Mouse (Mus musculus) MEL (cell line): ENCODE measurements around the gene Specc1l. TPM values are rescaled to one million over a fixed set of nuclear protein-coding genes. Genes with fewer than 3 reads are reported as not detected.

Experiments used
- DNase-seq: peaks from one replicate; pipeline ENCODE4 v3.0.0; 2011; ENCODE audit warnings: low read depth, low spot score
- H3K27ac ChIP-seq: 2 replicates; pipeline ENCODE4 v1.5.1; 2012; ENCODE audit warnings: low read depth, mild to moderate bottlenecking, control low read depth, low read length, moderate library complexity; ENCODE audit not compliant: control insufficient read depth
- H3K27me3 ChIP-seq, 2 experiments: fragments of 150-350 bp in 1 of 2; sonication (generic) in 1 of 2; 2 replicates each; pipeline ENCODE4 v1.6.1; 2012; ENCODE audit warnings: low read length in 2 of 2, mild to moderate bottlenecking in 2 of 2, improper control_type of control experiment in 1 of 2, moderate library complexity in 1 of 2; ENCODE audit not compliant: insufficient read depth in 2 of 2, control insufficient read depth in 1 of 2
- H3K36me3 ChIP-seq, 2 experiments: 2 replicates each; pipeline ENCODE4 v1.6.1; 2012 to 2014; ENCODE audit warnings: low read length in 2 of 2, improper control_type of control experiment in 1 of 2, inconsistent platforms in 1 of 2, mild to moderate bottlenecking in 1 of 2; ENCODE audit not compliant: insufficient read depth in 2 of 2, control insufficient read depth in 1 of 2
- H3K4me1 ChIP-seq, 2 experiments: fragments of 150-350 bp in 1 of 2; sonication (generic) in 1 of 2; 2 replicates each; pipeline ENCODE4 v1.6.1; 2012; ENCODE audit warnings: low read length in 2 of 2, improper control_type of control experiment in 1 of 2, mild to moderate bottlenecking in 1 of 2; ENCODE audit not compliant: insufficient read depth in 2 of 2, control insufficient read depth in 1 of 2
- H3K4me3 ChIP-seq, 2 experiments: fragments of 150-350 bp in 1 of 2; sonication (generic) in 1 of 2; 2 replicates each; pipeline ENCODE4 v1.5.1; 2012; ENCODE audit warnings: low read depth in 2 of 2, low read length in 2 of 2, mild to moderate bottlenecking in 2 of 2, moderate library complexity in 2 of 2, control low read depth in 1 of 2, improper control_type of control experiment in 1 of 2; ENCODE audit not compliant: control insufficient read depth in 1 of 2, insufficient read depth in 1 of 2
- H3K79me2 ChIP-seq: 2 replicates; pipeline ENCODE4 v1.6.1; 2012; ENCODE audit warnings: mild to moderate bottlenecking, low read length, moderate library complexity; ENCODE audit not compliant: control insufficient read depth, poor library complexity, insufficient read depth
- H3K9ac ChIP-seq: 2 replicates; pipeline ENCODE4 v1.6.1; 2012; ENCODE audit warnings: low read depth, mild to moderate bottlenecking, control low read depth, low read length, moderate library complexity; ENCODE audit not compliant: control insufficient read depth, poor library complexity, severe bottlenecking
- H3K9me3 ChIP-seq: fragments of 150-350 bp; sonication (generic); replicated peaks from 2 replicates; pipeline ENCODE4 v1.6.1; 2012; ENCODE audit warnings: mild to moderate bottlenecking, low read length, improper control_type of control experiment, moderate library complexity; ENCODE audit not compliant: insufficient read depth
- BHLHE40 ChIP-seq: IDR thresholded peaks from 2 replicates; pipeline ENCODE4 v1.6.1; 2012; ENCODE audit warnings: low read depth, mild to moderate bottlenecking, inconsistent platforms, low read length, improper control_type of control experiment, borderline replicate concordance
- CHD1 ChIP-seq: IDR thresholded peaks from 2 replicates; pipeline ENCODE4 v1.6.1; 2012; ENCODE audit warnings: low read depth, mild to moderate bottlenecking, inconsistent platforms, low read length, improper control_type of control experiment
- CHD2 ChIP-seq: IDR thresholded peaks from 2 replicates; pipeline ENCODE4 v1.6.1; 2011; ENCODE audit warnings: low read length, improper control_type of control experiment
- E2F4 ChIP-seq: IDR thresholded peaks from 2 replicates; pipeline ENCODE4 v1.6.1; 2011; ENCODE audit warnings: low read depth, low read length, improper control_type of control experiment, borderline replicate concordance
- ELF1 ChIP-seq: IDR thresholded peaks from 2 replicates; pipeline ENCODE4 v1.6.1; 2014; ENCODE audit warnings: low read depth, mild to moderate bottlenecking, inconsistent platforms, low read length, improper control_type of control experiment, moderate library complexity
- EP300 ChIP-seq, 2 experiments: IDR thresholded peaks; 2 replicates each; pipeline ENCODE4 v1.6.1; 2011; ENCODE audit warnings: improper control_type of control experiment in 2 of 2, low read length in 2 of 2, low read depth in 1 of 2, mild to moderate bottlenecking in 1 of 2
- ETS1 ChIP-seq: IDR thresholded peaks from 2 replicates; pipeline ENCODE4 v1.6.1; 2012; ENCODE audit warnings: low read depth, mild to moderate bottlenecking, inconsistent platforms, low read length, improper control_type of control experiment, moderate library complexity
- GABPA ChIP-seq: IDR thresholded peaks from 2 replicates; pipeline ENCODE4 v1.6.1; 2012; ENCODE audit warnings: low read depth, mild to moderate bottlenecking, inconsistent platforms, low read length, improper control_type of control experiment, moderate library complexity
- GATA1 ChIP-seq: IDR thresholded peaks from 2 replicates; pipeline ENCODE4 v1.6.1; 2011; ENCODE audit warnings: low read depth, low read length, improper control_type of control experiment
- HCFC1 ChIP-seq: IDR thresholded peaks from 2 replicates; pipeline ENCODE4 v1.6.1; 2012; ENCODE audit warnings: low read depth, mild to moderate bottlenecking, inconsistent platforms, low read length, improper control_type of control experiment, moderate library complexity
- JUND ChIP-seq: IDR thresholded peaks from 2 replicates; pipeline ENCODE4 v1.6.1; 2011; ENCODE audit warnings: low read depth, mild to moderate bottlenecking, improper control_type of control experiment, low read length
- KAT2A ChIP-seq: conservative IDR thresholded peaks from 2 replicates; pipeline ENCODE4 v1.6.1; 2012; ENCODE audit warnings: low read depth, low read length, improper control_type of control experiment, inconsistent platforms
- MAFK ChIP-seq: IDR thresholded peaks from 2 replicates; pipeline ENCODE4 v1.6.1; 2011; ENCODE audit warnings: low read depth, mild to moderate bottlenecking, low read length, improper control_type of control experiment, borderline replicate concordance
- MAX ChIP-seq: IDR thresholded peaks from 2 replicates; pipeline ENCODE4 v1.6.1; 2011; ENCODE audit warnings: low read length, improper control_type of control experiment
- MAZ ChIP-seq: IDR thresholded peaks from 2 replicates; pipeline ENCODE4 v1.6.1; 2012; ENCODE audit warnings: low read depth, mild to moderate bottlenecking, inconsistent platforms, low read length, improper control_type of control experiment
- MEF2A ChIP-seq: IDR thresholded peaks from 2 replicates; pipeline ENCODE4 v1.6.1; 2014; ENCODE audit warnings: low read depth, mild to moderate bottlenecking, inconsistent platforms, low read length, improper control_type of control experiment; ENCODE audit not compliant: poor library complexity, insufficient replicate concordance, severe bottlenecking; ENCODE audit errors: extremely low read depth
- MXI1 ChIP-seq: IDR thresholded peaks from 2 replicates; pipeline ENCODE4 v1.6.1; 2011; ENCODE audit warnings: mild to moderate bottlenecking, low read depth, low read length, improper control_type of control experiment
- MYB ChIP-seq: IDR thresholded peaks from 2 replicates; pipeline ENCODE4 v1.6.1; 2011; ENCODE audit warnings: mild to moderate bottlenecking, low read depth, low read length, improper control_type of control experiment
- MYC ChIP-seq: IDR thresholded peaks from 2 replicates; pipeline ENCODE4 v1.6.1; 2011; ENCODE audit warnings: low read depth, mild to moderate bottlenecking, low read length, improper control_type of control experiment, moderate library complexity
- POLR2A ChIP-seq, 2 experiments: IDR thresholded peaks; 2 replicates each; pipeline ENCODE4 v1.6.1; 2011 to 2012; ENCODE audit warnings: low read length in 2 of 2, mild to moderate bottlenecking in 2 of 2, control low read depth in 1 of 2, improper control_type of control experiment in 1 of 2, low read depth in 1 of 2, moderate library complexity in 1 of 2; ENCODE audit not compliant: control insufficient read depth in 1 of 2, insufficient read depth in 1 of 2, poor library complexity in 1 of 2
- POLR2AphosphoS2 ChIP-seq: IDR thresholded peaks from 2 replicates; pipeline ENCODE4 v1.6.1; 2011; ENCODE audit warnings: low read length, improper control_type of control experiment
- POLR2AphosphoS5 ChIP-seq: IDR thresholded peaks from 2 replicates; pipeline ENCODE4 v1.6.1; 2012; ENCODE audit warnings: low read depth, borderline replicate concordance, mild to moderate bottlenecking, inconsistent platforms, low read length, moderate library complexity, mixed read lengths
- RAD21 ChIP-seq: IDR thresholded peaks from 2 replicates; pipeline ENCODE4 v1.6.1; 2011; ENCODE audit warnings: mild to moderate bottlenecking, low read depth, low read length, improper control_type of control experiment
- RCOR1 ChIP-seq: IDR thresholded peaks from 2 replicates; pipeline ENCODE4 v1.6.1; 2012; ENCODE audit warnings: low read depth, mild to moderate bottlenecking, inconsistent platforms, low read length, improper control_type of control experiment
- SIN3A ChIP-seq: IDR thresholded peaks from 2 replicates; pipeline ENCODE4 v1.6.1; 2012; ENCODE audit warnings: low read length, improper control_type of control experiment, inconsistent platforms
- SMC3 ChIP-seq: IDR thresholded peaks from 2 replicates; pipeline ENCODE4 v1.6.1; 2011; ENCODE audit warnings: low read depth, low read length, improper control_type of control experiment
- TAL1 ChIP-seq: IDR thresholded peaks from 2 replicates; pipeline ENCODE4 v1.6.1; 2012; ENCODE audit warnings: mild to moderate bottlenecking, inconsistent platforms, low read length, moderate library complexity, mixed read lengths
- TBP ChIP-seq: IDR thresholded peaks from 2 replicates; pipeline ENCODE4 v1.8.0; 2011; ENCODE audit warnings: low read depth, low read length, improper control_type of control experiment
- UBTF ChIP-seq: IDR thresholded peaks from 2 replicates; pipeline ENCODE4 v1.6.1; 2012; ENCODE audit warnings: low read depth, mild to moderate bottlenecking, inconsistent platforms, low read length, improper control_type of control experiment, moderate library complexity, borderline replicate concordance; ENCODE audit not compliant: insufficient read depth
- USF1 ChIP-seq: IDR thresholded peaks from 2 replicates; pipeline ENCODE4 v1.6.1; 2014; ENCODE audit warnings: low read depth, mild to moderate bottlenecking, inconsistent platforms, low read length, improper control_type of control experiment, moderate library complexity
- USF2 ChIP-seq, 2 experiments: IDR thresholded peaks; 2 replicates each; pipeline ENCODE4 v1.6.1; 2011 to 2012; ENCODE audit warnings: improper control_type of control experiment in 2 of 2, low read length in 2 of 2, borderline replicate concordance in 1 of 2, inconsistent platforms in 1 of 2, low read depth in 1 of 2, mild to moderate bottlenecking in 1 of 2; ENCODE audit not compliant: insufficient read depth in 1 of 2
- ZC3H11A ChIP-seq: IDR thresholded peaks from 2 replicates; pipeline ENCODE4 v1.6.1; 2012; ENCODE audit warnings: low read depth, mild to moderate bottlenecking, inconsistent platforms, low read length, improper control_type of control experiment
- ZKSCAN1 ChIP-seq: IDR thresholded peaks from 2 replicates; pipeline ENCODE4 v1.6.1; 2012; ENCODE audit warnings: low read depth, mild to moderate bottlenecking, inconsistent platforms, low read length, improper control_type of control experiment, moderate library complexity
- ZNF384 ChIP-seq: IDR thresholded peaks from 2 replicates; pipeline ENCODE4 v1.6.1; 2012; ENCODE audit warnings: low read depth, mild to moderate bottlenecking, inconsistent platforms, low read length, improper control_type of control experiment
- polyA plus RNA-seq, 2 experiments: library from polyadenylated mRNA; stranded (reverse) in 1 of 2; unstranded in 1 of 2; fragments of >175 nt in 1 of 2; fragments of >200 nt in 1 of 2; gene quantifications; 2 replicates each; pipeline versions ENCODE4 v1.2.1 to v1.2.4; 2012; ENCODE audit warnings: low replicate concordance in 2 of 2, low read depth in 1 of 2; ENCODE audit not compliant: insufficient read length in 2 of 2, insufficient read depth in 1 of 2, missing spikeins in 1 of 2
- total RNA-seq: library from RNA; depleted of rRNA; stranded (reverse); fragments of 300-350 nt; gene quantifications from 2 replicates; pipeline ENCODE4 v1.2.3, GENCODE M21; 2012

The Specc1l gene
- total and polyA plus RNA-seq, 3 experiments: 12.3 to 30.6 (median 15.1) TPM

DNA sequence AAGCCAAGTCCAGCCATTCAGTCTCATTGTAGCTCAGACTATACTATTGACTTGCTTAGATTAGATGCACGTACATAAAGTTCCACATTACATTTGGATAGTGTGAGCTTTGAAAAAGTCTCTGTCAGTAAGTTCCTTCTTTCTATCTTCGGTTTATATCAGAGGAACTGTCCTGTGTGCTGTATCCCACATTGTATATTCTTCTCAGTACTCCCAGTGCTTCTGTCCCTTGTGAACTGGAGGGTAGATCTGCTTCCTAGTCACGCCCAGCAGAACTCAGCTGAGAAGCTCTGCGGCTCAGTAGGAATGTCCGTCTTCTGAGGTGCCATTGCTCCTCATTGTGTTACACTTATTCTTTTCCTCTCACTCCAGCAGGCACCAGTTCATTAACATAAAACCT is 86.7 kb downstream of the Specc1l start (continued):
- TF ChIP-seq MXI1: peak; percentile 51

DNA sequence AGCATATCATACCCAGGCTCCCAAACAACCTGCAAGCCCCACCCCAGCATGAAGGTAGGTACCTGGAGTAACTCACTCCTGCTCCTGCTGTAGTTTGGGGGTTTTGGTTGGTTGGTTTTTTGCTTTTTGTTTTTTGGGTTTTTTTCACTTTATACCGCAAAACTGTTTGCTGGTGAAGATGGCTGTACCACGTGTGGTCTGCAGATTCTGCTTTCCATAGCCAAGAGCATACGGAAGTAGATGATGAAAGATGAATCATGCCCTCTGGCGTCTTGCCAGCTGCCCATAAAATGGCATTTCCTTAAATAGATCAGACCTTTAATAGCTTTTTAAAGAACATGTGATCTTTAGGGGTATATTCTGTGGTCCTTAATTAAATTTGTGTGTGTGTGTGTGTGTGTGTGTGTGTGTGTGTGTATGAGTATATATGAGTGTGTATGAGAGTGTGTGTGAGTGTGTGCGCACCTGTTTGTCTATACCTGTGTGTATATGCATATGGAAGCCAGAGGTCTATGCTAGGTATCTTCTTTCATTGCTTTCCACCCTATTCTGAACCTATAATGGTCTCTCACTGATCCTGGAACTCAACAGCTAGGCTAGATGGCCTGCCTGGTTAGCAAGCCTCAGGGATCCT is 88.0 kb downstream of the Specc1l start:
- peak; percentile 98 for DNase-seq
- H3K27ac ChIP-seq: peak overlapping the region; percentile 93
- H3K36me3 ChIP-seq: peaks cover 0 to 51% of the 10 kb centered on the region in 2 experiments; a peak in 3 of 4 replicates
- no peaks in the 10 kb centered on the region for H3K27me3 ChIP-seq
- no peak overlapping the region for H3K4me3 ChIP-seq
- H3K9ac ChIP-seq: peak overlapping the region; percentile 36
- no peaks in the 10 kb centered on the region for H3K9me3 ChIP-seq
- no peaks in the 10 kb centered on the region for H3K79me2 ChIP-seq
- peaks cover 45 to 53% of the 10 kb centered on the region in 2 experiments for H3K4me1 ChIP-seq
- TF ChIP-seq ZKSCAN1 (peak; percentile 93), USF2 (IDR thresholded peaks at IDR 0.05; ENCODE audit: borderline replicate concordance in 1 of 2, insufficient read depth in 1 of 2, low read depth in 1 of 2, low read length in 2 of 2) (peak in 1 of 2 experiments; percentile 59; a peak in 2 of 4 replicates), MYC (peak; percentile 98), MYB (no peak), BHLHE40 (peak; percentile 71; the same call in 1 of the 2 replicates), GATA1 (peak; percentile 43), MAFK (peak; percentile 66; the same call in 1 of the 2 replicates), TBP (0 out of 2 replicates have a peak, but pooled peaks have one; percentile 27), KAT2A (no peak), MAZ (no peak), RAD21 (no peak), SIN3A (peak; percentile 94), ELF1 (peak; percentile 82), CHD2 (no peak), POLR2A (IDR thresholded peaks at IDR 0.05; ENCODE audit: control insufficient read depth in 1 of 2, insufficient read depth in 1 of 2, low read depth in 1 of 2, low read length in 2 of 2, poor library complexity in 1 of 2) (no peak), HCFC1 (peak; percentile 61; the same call in 1 of the 2 replicates), ETS1 (peak; percentile 99), E2F4 (no peak), MEF2A (peak; percentile 98), USF1 (peak; percentile 91), UBTF (no peak), CHD1 (no peak), GABPA (0 out of 2 replicates have a peak, but pooled peaks have one; percentile 54), POLR2AphosphoS2 (no peak), SMC3 (no peak), TAL1 (peak; percentile 42; the same call in 1 of the 2 replicates), POLR2AphosphoS5 (no peak), EP300 (IDR thresholded peaks at IDR 0.05; ENCODE audit: low read depth in 1 of 2, low read length in 2 of 2) (peak; percentile 86 to 88), JUND (peak; percentile 91; the same call in 1 of the 2 replicates), RCOR1 (peak; percentile 92), MXI1 (peak; percentile 97), MAX (peak; percentile 95), ZNF384 (peak; percentile 81), ZC3H11A (no peak)
